Mouse (Mus musculus) ES-Bruce4 (cell line): ENCODE results near the gene Ip6k2. TPM values are rescaled to one million over a fixed set of nuclear protein-coding genes. Genes with fewer than 3 reads are reported as not detected.

Experiments used
- H3K27ac ChIP-seq: 2 replicates; pipeline ENCODE4 v1.5.1; 2012; ENCODE audit warnings: low read length, inconsistent platforms; ENCODE audit not compliant: insufficient read depth
- H3K27me3 ChIP-seq: 2 replicates; pipeline ENCODE4 v1.6.1; 2012; ENCODE audit warnings: mild to moderate bottlenecking, low read length, inconsistent platforms; ENCODE audit not compliant: control insufficient read depth, poor library complexity, insufficient read depth, severe bottlenecking
- H3K36me3 ChIP-seq: 2 replicates; pipeline ENCODE4 v1.6.1; 2012; ENCODE audit warnings: inconsistent platforms, mild to moderate bottlenecking, low read length, moderate library complexity; ENCODE audit not compliant: control insufficient read depth, poor library complexity, insufficient read depth, severe bottlenecking
- H3K4me1 ChIP-seq: one replicate; pipeline ENCODE4 v1.8.1; 2011; ENCODE audit warnings: low read length; ENCODE audit not compliant: control insufficient read depth, insufficient read depth
- H3K4me3 ChIP-seq: 2 replicates; pipeline ENCODE4 v1.5.1; 2011; ENCODE audit warnings: low read depth, mild to moderate bottlenecking, low read length
- H3K9ac ChIP-seq: 2 replicates; pipeline ENCODE4 v1.6.1; 2012; ENCODE audit warnings: low read depth, mild to moderate bottlenecking, inconsistent platforms; ENCODE audit not compliant: poor library complexity, severe bottlenecking
- H3K9me3 ChIP-seq: replicated peaks from 2 replicates; pipeline ENCODE4 v1.6.1; 2012; ENCODE audit warnings: mild to moderate bottlenecking, low read length, inconsistent platforms; ENCODE audit not compliant: control insufficient read depth, poor library complexity, insufficient read depth, severe bottlenecking
- CTCF ChIP-seq: IDR thresholded peaks from one replicate; pipeline ENCODE4 v1.8.1; 2011; ENCODE audit warnings: low read depth, low read length
- EP300 ChIP-seq: IDR thresholded peaks from 2 replicates; pipeline ENCODE4 v1.6.1; 2011; ENCODE audit warnings: low read depth, low read length; ENCODE audit not compliant: insufficient read depth
- POLR2A ChIP-seq: IDR thresholded peaks from one replicate; pipeline ENCODE4 v1.8.1; 2011; ENCODE audit warnings: low read length; ENCODE audit not compliant: insufficient read depth
- polyA plus RNA-seq: library from polyadenylated mRNA; stranded (reverse); fragments of >200 nt; gene quantifications from 2 replicates; pipeline ENCODE4 v1.2.4, GENCODE M21; 2011; ENCODE audit warnings: low read depth; ENCODE audit not compliant: missing spikeins, insufficient read depth, insufficient read length

Gene Ip6k2
- polyA plus RNA-seq, 1 experiment = 37.4 TPM

- no peak overlapping the region for H3K4me3 ChIP-seq
- H3K36me3 ChIP-seq = peaks cover 19% of the 10 kb centered on the region
- no peaks in the 10 kb centered on the region for H3K4me1 ChIP-seq
- no peaks in the 10 kb centered on the region for H3K27me3 ChIP-seq
- no peak overlapping the region for H3K9ac ChIP-seq
- no peaks in the 10 kb centered on the region for H3K9me3 ChIP-seq
- no peak for TF ChIP-seq CTCF
- no peak for TF ChIP-seq EP300
- no peak for TF ChIP-seq POLR2A
- H3K27ac ChIP-seq = no peak overlapping the region
Observed at GRCm38 (mm10) chr9:108747694-108748093, 35.9 kb upstream of the Ip6k2 start.

GRCm38 (mm10) chr9:108748600-108749183, 34.9 kb upstream of the Ip6k2 start:
- Histone ChIP-seq H3K36me3 (peaks cover 14% of the 10 kb centered on the region), H3K9me3 (no peaks in the 10 kb centered on the region), H3K4me1 (peaks cover 2% of the 10 kb centered on the region), H3K27me3 (no peaks in the 10 kb centered on the region), H3K9ac (no peak overlapping the region), H3K4me3 (no peak overlapping the region), H3K27ac (no peak overlapping the region)
- no peak for TF ChIP-seq EP300
- no peak for TF ChIP-seq POLR2A
- TF ChIP-seq CTCF = no peak

DNA sequence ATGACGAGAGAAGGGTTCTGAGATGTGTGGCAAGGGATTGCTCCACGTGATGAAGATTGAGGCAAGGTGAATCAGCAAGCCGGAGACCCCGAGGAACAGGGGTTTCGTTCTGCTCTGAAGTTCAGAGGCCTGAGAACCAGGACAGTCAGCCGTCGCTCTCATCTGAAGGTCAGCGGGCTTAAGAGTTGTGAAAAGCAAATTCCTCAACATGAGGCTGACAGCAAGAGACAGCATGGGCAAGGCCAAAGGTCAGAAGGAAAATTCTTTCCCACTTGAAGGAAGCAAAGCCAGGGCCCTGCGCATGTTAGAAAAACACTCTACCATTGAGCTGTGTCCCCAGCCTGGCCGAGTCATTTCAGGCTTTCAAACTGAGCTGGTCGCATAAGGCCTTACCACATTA, 33.0 kb upstream of the Ip6k2 start:
- Histone ChIP-seq H3K4me3 (no peak overlapping the region), H3K27ac (no peak overlapping the region), H3K9ac (no peak overlapping the region), H3K36me3 (peaks cover 6% of the 10 kb centered on the region; the same call in 1 of the 2 replicates), H3K27me3 (no peaks in the 10 kb centered on the region), H3K4me1 (peaks cover 2% of the 10 kb centered on the region), H3K9me3 (no peaks in the 10 kb centered on the region)
- no peak for TF ChIP-seq POLR2A

DNA sequence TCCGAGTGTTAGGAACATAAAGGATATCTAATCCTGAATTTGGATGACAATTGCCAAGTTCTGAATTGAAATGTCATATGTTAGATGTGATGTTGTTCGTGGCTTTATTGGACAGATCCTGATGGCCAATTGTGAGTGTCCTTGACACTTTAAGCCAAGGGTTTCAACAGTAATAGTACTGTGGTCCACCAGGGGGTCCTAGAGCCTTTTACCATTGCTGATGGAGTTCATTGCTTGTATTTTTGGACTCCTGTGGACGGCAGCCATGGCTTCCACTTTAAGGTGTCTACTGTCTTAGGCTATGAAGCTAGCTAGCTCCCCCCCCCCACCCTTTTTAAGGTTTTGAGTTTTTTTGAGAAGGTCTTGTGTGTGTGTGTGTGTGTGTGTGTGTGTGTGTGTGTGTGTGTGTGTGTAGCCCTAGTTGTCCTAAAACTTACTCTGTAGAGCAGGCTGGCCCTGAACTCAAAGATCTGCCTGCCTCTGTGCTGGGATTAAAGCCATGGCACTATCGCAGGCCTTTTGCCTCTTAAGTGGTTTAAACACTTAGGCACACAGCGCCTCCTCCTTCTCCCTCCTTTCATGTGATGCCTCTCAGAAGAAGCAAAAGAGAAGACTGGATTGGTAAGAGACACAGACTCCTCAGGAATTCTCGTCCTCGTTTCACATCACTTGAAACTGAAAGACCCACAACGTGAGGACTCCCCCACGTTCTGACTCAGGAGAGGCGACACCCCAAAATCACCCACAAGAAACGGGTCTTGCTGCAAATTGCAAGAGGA, 31.3 kb upstream of the Ip6k2 start:
- no peak overlapping the region for H3K4me3 ChIP-seq

GRCm38 (mm10) chr9:108753326-108753725, 30.3 kb upstream of the Ip6k2 start:
- Histone ChIP-seq H3K4me3 (no peak overlapping the region), H3K9me3 (no peaks in the 10 kb centered on the region), H3K27me3 (no peaks in the 10 kb centered on the region), H3K36me3 (no peaks in the 10 kb centered on the region), H3K4me1 (peaks cover 3% of the 10 kb centered on the region), H3K9ac (no peak overlapping the region), H3K27ac (peak overlapping the region; percentile 83)
- no peak for TF ChIP-seq POLR2A
- TF ChIP-seq CTCF = peak; percentile 88
- peak; percentile 58; the same call in 1 of the 2 replicates for TF ChIP-seq EP300

More for the DNA sequence above, 31.3 kb upstream of the Ip6k2 start:
- Histone ChIP-seq H3K9ac (no peak overlapping the region), H3K9me3 (no peaks in the 10 kb centered on the region), H3K36me3 (peaks cover 2% of the 10 kb centered on the region; the same call in 1 of the 2 replicates), H3K27me3 (no peaks in the 10 kb centered on the region), H3K27ac (peak overlapping the region; percentile 76), H3K4me1 (peaks cover 2% of the 10 kb centered on the region)
- no peak for TF ChIP-seq EP300

GRCm38 (mm10) chr9:108753976-108754375, 29.6 kb upstream of the Ip6k2 start:
- TF ChIP-seq CTCF (no peak), POLR2A (no peak), EP300 (no peak)
- H3K27ac ChIP-seq = peak overlapping the region; percentile 83
- H3K27me3 ChIP-seq = no peaks in the 10 kb centered on the region
- H3K4me3 ChIP-seq = no peak overlapping the region
- peaks cover 3% of the 10 kb centered on the region for H3K4me1 ChIP-seq
- H3K9me3 ChIP-seq = no peaks in the 10 kb centered on the region
- no peak overlapping the region for H3K9ac ChIP-seq
- no peaks in the 10 kb centered on the region for H3K36me3 ChIP-seq
